Comparison of ENCODE assay signal across 12 mouse cellular contexts in the genomic region with DNA sequence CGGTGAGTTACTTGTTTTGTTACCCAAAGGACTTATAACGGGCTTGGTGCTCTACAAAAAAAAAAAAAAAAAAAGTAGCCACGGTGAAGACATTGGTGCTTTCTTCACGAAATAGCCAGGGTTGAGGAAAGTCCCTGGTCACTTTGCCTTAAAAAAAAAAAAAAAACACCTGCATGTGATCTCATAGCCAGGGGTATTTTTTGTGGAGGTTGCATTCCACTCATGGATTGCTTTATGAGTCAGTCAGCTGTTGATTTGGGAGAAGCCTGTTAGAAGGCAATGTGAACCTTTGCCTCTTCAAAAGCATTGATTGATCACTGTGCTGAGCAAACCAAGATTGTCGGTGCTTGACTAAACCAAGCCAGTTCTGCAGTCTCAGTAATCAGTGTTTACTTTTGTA.
DNase-seq lines count a peak whose midpoint lies in the region; ATAC-seq and TF ChIP-seq lines count a peak whose summit lies in the region.
"Had no signal": no experiment of that assay in that cellular context is flagged by ENCODE, and none has a peak within 500 bp of the region (broad histone marks: within the 10 kb centered on the region; RNA-seq: fewer than 3 reads in every experiment).

No protein-coding gene starts in this region.

- H3K9me3 ChIP-seq in liver, embryonic 11.5 days (ENCODE audit: control insufficient read depth, low read length) = no peaks in the 10 kb centered on the region
- no peaks in the 10 kb centered on the region for H3K9me3 ChIP-seq in midbrain, postnatal 0 days (ENCODE audit: low read length)
- H3K9me3 ChIP-seq: midbrain, embryonic 15.5 days had no signal

- no peaks in the 10 kb centered on the region for H3K27me3 ChIP-seq in spleen, adult 2 months (ENCODE audit: control insufficient read depth, insufficient read depth, low read length)
- H3K27me3 ChIP-seq in liver, embryonic 11.5 days (replicated peaks; ENCODE audit: control insufficient read depth, insufficient read depth, low read length) = no peaks in the 10 kb centered on the region
- no peaks in the 10 kb centered on the region for H3K27me3 ChIP-seq in midbrain, postnatal 0 days (ENCODE audit: insufficient read depth, low read length)
- H3K27me3 ChIP-seq: midbrain, embryonic 15.5 days had no signal

- H3K4me2 ChIP-seq in liver, embryonic 11.5 days = peak overlapping the region; percentile 69
- H3K4me2 ChIP-seq in midbrain, postnatal 0 days (ENCODE audit: low read depth, low read length, poor library complexity, severe bottlenecking) = no peak overlapping the region
- H3K4me2 ChIP-seq: midbrain, embryonic 15.5 days had no signal

- no peak overlapping the region; the same call in 1 of the 2 replicates for H3K27ac ChIP-seq in spleen, adult 2 months (ENCODE audit: insufficient read depth, low read length)
- H3K27ac ChIP-seq in liver, embryonic 11.5 days (ENCODE audit: low read depth, low read length) = peak overlapping the region; percentile 55
- no peak overlapping the region for H3K27ac ChIP-seq in midbrain, postnatal 0 days (ENCODE audit: low read depth, low read length)
- H3K27ac ChIP-seq: midbrain, embryonic 15.5 days had no signal

- peaks cover 19% of the 10 kb centered on the region; the same call in 1 of the 2 replicates for H3K4me1 ChIP-seq in spleen, adult 2 months (ENCODE audit: control insufficient read depth, insufficient read depth, insufficient read length)
- peaks cover 51% of the 10 kb centered on the region for H3K4me1 ChIP-seq in liver, embryonic 11.5 days (replicated peaks; ENCODE audit: control insufficient read depth, insufficient read depth, low read length)
- no peaks in the 10 kb centered on the region for H3K4me1 ChIP-seq in midbrain, postnatal 0 days (ENCODE audit: insufficient read depth, low read length)
- H3K4me1 ChIP-seq: midbrain, embryonic 15.5 days had no signal

- TF ChIP-seq CTCF in spleen, adult 2 months (IDR thresholded peaks at IDR 0.05; ENCODE audit: extremely low read depth, insufficient read depth, insufficient read length, insufficient replicate concordance) = no peak
- TF ChIP-seq CTCF in midbrain, postnatal 0 days (IDR thresholded peaks at IDR 0.05) = no peak

- H3K9ac ChIP-seq in liver, embryonic 11.5 days (ENCODE audit: low read depth, low read length) = peak overlapping the region; percentile 71; the same call in 1 of the 2 replicates
- H3K9ac ChIP-seq in midbrain, postnatal 0 days (replicated peaks; ENCODE audit: low read length, poor library complexity, severe bottlenecking) = no peak overlapping the region
- H3K9ac ChIP-seq: midbrain, embryonic 15.5 days had no signal

- DNase-seq in heart, adult 18-20 months = peak; percentile 30 to 57
- no peak for DNase-seq in heart, postnatal 4 days
- no peak for DNase-seq in spleen, adult 2 months (ENCODE audit: low read depth in 1 of 2, low spot score in 2 of 2)
- no peak for DNase-seq in spleen, adult 12 weeks (ENCODE audit: low spot score)
- DNase-seq in liver, embryonic 11.5 days (ENCODE audit: low spot score) = no peak
- DNase-seq in midbrain, postnatal 0 days (ENCODE audit: low spot score) = no peak
- no peak for DNase-seq in layer of hippocampus, postnatal 36 days
- no peak for DNase-seq in urinary bladder, postnatal 4 days (ENCODE audit: low spot score in 2 of 2)
- DNase-seq: cerebellum, adult 2 months; left cerebral cortex, postnatal 4 days had no signal

- no peak for TF ChIP-seq POLR2A in spleen, adult 2 months (IDR thresholded peaks at IDR 0.05; ENCODE audit: low read depth, low read length)

- no peak for ATAC-seq in liver, embryonic 11.5 days (replicated peaks; ENCODE audit: low FRiP score)
- ATAC-seq in midbrain, postnatal 0 days (ENCODE audit: low FRiP score) = no peak
- ATAC-seq: activated CD4-positive, CD25-positive, alpha-beta regulatory T cell, adult 4 months; midbrain, embryonic 15.5 days had no signal

- H3K4me3 ChIP-seq in spleen, adult 2 months (ENCODE audit: extremely low read depth, insufficient read depth, insufficient read length) = peak overlapping the region; percentile 41; the same call in 1 of the 2 replicates
- H3K4me3 ChIP-seq in liver, embryonic 11.5 days (ENCODE audit: low read depth, low read length) = peak overlapping the region; percentile 49
- no peak overlapping the region for H3K4me3 ChIP-seq in midbrain, postnatal 0 days (ENCODE audit: low read depth, low read length)
- H3K4me3 ChIP-seq: midbrain, embryonic 15.5 days had no signal

- WGBS in spleen, adult 2 months = 22% methylated on average over 5 of the region's 5 CpGs
- WGBS in liver, embryonic 11.5 days = 24% methylated on average over 5 of the region's 5 CpGs
- 79% methylated on average over 5 of the region's 5 CpGs for WGBS in midbrain, postnatal 0 days

- H3K36me3 ChIP-seq in spleen, adult 2 months (ENCODE audit: control insufficient read depth, insufficient read depth, low read length) = peaks cover 20% of the 10 kb centered on the region
- H3K36me3 ChIP-seq in liver, embryonic 11.5 days (ENCODE audit: control insufficient read depth, insufficient read depth, low read length) = peaks cover 15% of the 10 kb centered on the region; the same call in 1 of the 2 replicates
- H3K36me3 ChIP-seq in midbrain, postnatal 0 days (ENCODE audit: insufficient read depth, low read length) = no peaks in the 10 kb centered on the region
- H3K36me3 ChIP-seq: midbrain, embryonic 15.5 days had no signal

Comparison
In these comparisons a context has a peak if more than half of its experiments do, and no peak if none do; other contexts are left out.
1. DNase-seq: peak in heart, adult 18-20 months (2 of 2); none in heart, postnatal 4 days (single experiment), spleen, adult 2 months (0 of 2), spleen, adult 12 weeks (single experiment), liver, embryonic 11.5 days (single experiment), midbrain, postnatal 0 days (single experiment), layer of hippocampus, postnatal 36 days (0 of 2) and urinary bladder, postnatal 4 days (0 of 2).